Mouse (Mus musculus): ENCODE results near the gene Slc2a2. TPM values are rescaled to one million over a fixed set of nuclear protein-coding genes. Genes with fewer than 3 reads are reported as not detected.
"Not testable (repeated sequence)": the region's sequence is repeated elsewhere in the genome, so short reads cannot be mapped to it uniquely, and the experiment has no call there.

Slc2a2 gene
- total RNA-seq, 2 experiments from 2014 or later = 0.12 TPM; not detected in 1

DNA sequence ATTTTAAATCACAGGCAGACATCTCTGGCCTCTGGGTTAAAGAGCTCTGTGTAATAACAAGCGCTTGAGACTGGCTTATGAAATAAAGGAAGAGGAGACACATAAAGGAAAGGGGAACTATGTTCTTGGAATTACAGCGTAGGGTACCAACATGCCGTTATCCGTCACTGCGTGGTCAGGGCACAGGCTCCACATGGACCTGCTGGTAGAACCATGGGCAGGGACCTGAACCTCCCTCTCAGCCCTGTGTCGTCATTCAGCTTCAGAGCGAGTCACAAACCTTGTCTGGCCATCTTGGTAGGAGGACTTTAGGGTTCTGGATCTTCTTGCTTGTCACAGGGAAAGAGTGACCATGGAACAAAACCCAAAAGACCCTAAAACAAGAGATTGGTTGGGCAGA is 28.7 kb downstream of the Slc2a2 start:
- no peak for DNase-seq (ENCODE audit: low spot score)

DNA sequence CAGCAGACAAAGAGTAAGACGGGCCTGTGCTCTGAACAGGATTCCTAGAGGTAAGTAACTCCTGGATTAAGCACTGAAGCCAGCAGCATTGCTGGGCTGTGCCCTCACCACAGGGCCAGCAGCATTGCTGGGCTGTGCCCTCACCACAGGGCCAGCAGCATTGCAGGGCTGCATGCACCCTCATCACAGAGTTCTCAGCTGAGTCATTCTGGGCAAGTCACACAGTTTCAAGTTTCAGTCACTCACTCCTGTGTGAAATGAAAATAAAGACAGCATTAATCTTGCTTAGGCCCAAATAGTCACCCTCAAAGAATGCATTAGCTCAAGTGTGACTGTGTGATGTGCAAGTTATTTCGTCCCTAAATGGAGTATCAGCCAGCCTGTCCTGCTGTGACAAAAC is 37.0 kb downstream of the Slc2a2 start:
- no peak for DNase-seq (ENCODE audit: low spot score)

DNA sequence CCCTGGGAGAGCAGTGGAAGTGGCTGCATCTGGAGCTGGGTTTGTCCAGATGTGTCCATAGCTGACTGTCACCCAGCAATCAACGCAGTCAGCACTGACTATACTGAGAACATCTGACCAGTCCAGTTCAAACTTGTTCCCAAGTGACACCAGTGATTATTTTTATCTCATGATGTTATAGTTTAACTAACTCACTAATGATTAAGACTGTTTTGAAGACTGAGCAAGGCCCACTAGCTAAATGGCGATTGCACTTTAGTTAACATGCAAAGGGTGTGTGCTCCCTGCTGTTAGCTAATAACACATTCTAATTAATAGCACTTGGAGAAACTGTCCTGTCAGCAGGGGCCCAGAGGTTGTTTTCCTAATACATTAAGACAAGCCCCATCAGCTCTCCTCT is 39.3 kb downstream of the Slc2a2 start:
- DNase-seq (ENCODE audit: low spot score) = no peak

DNA sequence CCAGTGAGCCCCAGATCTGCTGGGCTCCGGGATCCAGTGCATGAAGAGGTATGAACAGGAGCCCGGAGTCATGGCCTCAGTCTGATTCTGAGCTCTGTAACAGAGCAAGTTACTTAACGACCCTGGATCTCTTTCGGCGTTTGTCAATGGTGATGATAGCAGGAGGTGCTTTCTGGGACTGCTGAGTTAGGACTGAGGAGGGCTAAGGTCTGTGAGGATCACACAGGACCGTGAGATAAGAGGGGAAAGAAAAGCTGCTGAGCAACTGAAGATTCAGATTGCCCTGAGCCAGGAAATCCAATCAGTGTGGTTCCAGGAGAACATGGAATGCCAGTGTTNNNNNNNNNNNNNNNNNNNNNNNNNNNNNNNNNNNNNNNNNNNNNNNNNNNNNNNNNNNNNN is 42.6 kb downstream of the Slc2a2 start:
- no peak for DNase-seq (ENCODE audit: low spot score)

DNA sequence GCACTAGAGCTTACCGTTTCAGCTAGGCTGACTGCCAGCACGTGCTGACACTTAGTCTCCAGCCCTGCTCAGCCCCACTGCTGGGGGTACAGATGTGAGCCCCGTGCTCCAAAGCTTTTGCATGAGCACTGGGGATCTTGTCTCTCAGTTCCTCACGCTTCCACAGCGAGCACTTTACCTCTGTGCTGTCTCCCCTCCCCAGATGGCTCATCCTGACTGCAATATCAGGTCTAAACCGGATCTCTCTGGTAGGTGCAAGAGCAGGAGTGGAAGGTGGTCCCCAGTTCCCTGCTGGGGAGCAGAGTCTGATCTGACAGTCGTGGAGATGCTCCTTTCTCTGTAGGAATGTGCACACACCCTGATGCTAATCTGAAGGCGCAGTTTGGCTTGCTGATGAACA is 45.5 kb downstream of the Slc2a2 start:
- no peak for DNase-seq (ENCODE audit: low spot score)

DNA sequence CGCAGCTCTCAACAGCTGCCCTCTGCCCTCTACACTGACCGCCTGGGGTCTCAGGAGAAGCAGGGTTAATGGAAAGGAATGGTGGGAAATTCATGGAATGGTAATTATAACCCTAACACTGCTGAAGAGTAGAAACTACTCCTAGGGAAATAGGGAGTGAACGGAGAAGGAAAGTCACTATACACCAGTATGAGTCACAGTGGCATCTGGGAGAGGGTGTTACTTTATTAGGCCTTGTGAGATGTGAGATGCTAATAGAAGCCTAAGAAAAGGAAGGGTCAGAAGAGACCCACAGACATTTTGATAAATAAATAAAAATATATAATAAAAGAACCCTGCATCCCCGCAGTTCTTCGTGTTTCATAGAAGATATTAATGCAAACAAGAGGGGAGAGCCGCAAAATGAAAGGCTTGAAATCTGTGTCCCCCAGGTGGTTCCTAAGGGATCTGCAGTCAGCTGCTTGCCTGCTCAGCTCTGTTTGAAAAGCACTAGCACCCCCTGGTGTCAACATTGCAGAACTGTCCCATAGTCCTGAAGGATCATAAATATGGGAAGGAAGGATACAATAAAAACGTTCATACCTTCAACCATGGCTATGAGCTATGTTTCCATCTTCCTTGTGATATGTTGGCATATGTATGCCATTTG is 48.3 kb downstream of the Slc2a2 start:
- DNase-seq (ENCODE audit: low spot score) = peak; percentile 80

DNA sequence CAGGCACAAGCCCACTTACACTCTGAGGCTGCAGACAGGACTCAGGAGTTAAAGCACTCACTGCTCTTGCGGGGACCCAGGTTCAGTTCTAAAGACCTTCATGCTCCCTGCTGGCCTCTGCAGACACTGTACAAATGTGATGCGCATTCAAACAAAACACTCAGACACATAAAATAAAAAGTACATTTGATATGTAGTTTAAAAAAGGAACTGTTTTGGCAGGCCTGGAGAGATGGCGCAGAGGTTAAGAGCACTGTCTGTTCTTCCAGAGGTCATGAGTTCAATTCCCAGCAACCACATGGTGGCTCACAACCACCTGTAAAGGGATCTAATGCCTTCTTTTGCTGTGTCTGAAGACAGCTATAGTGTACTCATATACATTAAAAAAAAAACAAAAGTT is 50.4 kb downstream of the Slc2a2 start:
- DNase-seq (ENCODE audit: low spot score) = no peak

DNA sequence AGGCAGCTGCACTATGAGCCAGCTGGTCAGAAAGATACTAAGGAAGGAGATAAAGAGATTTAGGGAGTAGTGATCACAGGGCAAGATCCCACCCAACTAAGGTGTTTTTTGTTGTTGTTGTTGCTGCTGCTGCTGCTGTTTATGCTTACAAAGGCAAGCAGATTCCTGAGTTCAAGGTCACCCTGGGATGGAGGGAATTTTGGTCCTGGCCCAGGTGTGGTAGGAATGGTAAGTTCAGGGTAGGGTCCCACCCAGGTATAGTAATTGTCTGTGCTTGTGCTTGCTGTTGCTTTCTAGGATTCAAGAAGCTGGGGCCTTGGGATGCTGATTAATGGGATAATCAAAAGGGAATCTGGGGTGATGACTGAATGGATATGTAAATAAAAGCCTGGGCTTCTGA is 51.3 kb downstream of the Slc2a2 start:
- DNase-seq (ENCODE audit: low spot score) = no peak

DNA sequence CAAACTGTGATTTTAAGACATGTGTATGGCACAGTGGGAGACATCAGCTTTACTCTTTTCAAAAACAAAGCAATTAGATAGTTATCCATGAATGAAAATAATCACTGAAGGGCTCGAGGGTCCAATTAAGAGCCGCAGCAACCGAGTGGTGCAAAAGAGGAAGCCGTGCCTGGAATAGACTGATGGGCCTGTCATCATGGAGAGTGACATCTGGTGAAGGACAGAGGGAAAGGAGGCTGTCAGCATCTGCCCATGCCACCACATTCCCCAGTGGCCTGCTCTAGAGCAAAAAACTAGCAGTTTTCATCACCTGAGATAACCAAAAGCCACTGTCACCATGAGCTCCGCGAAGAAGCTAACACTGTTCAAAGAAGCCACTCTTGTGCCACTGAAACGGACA is 57.8 kb downstream of the Slc2a2 start:
- DNase-seq (ENCODE audit: low spot score) = no peak

DNA sequence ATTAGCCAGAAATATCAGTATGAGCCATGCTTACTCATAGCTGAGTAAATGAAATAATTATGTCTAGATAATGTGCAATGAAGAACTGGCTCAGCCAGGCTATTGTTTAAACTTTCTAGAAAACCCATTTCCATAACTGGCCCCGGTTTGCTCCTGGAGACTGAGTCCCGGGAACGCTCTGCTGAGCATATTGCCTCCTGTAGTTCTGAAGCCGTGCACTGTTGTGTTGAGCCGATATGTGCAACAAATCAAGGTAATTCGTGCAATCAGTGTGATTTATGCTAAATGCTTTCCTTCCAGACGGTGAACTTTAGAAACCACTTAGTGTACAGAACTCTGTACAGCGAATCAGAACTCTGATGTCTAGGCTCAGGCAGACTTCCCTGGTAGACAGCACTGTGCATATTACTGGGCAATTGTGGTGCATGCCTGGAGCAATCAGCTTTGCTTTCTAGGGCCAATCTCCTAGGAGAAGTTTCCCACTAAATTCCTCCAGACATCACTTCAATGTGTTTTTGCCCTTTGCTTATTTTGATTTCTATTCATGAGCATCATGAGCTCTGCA is 63.6 kb downstream of the Slc2a2 start:
- DNase-seq (ENCODE audit: low spot score) = no peak

DNA sequence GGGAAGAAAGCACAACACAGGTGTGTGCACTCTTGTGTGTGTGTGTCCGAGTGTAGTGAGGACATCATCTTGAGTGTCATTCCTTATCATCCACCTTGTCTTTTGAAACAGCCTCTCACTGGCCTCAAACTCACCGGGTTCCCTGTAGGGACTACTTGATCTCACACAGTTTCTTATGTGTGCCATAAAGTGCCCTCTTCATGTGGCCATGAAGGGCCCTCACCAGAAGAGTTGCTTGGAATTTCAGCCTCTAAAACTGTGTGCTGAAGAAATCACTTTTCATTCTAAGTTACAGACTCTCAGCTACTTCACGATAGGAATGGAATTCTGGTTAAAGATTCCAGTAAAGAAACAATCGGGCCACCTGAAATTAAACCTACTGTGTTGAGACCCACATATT is 69.2 kb downstream of the Slc2a2 start:
- DNase-seq (ENCODE audit: low spot score) = no peak

DNA sequence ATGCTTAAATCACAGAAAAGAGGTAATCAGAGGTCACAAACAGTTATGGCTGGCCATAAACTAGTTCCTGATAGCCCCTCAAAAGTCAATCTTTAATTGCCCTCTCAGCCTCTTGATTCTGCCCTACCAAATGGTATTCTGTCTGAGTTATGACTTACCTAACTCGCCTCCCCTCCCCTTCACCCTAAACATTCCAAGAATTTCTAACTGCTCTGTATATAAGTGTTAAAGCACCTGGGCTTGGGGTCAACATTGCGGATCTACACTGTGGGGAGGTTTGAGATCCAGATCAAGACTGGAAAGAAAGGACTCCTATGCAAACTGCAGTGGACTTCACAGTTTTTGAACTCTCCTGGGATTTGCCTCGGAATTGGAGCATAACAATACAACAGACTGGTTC is 70.5 kb downstream of the Slc2a2 start:
- DNase-seq (ENCODE audit: low spot score) = no peak

DNA sequence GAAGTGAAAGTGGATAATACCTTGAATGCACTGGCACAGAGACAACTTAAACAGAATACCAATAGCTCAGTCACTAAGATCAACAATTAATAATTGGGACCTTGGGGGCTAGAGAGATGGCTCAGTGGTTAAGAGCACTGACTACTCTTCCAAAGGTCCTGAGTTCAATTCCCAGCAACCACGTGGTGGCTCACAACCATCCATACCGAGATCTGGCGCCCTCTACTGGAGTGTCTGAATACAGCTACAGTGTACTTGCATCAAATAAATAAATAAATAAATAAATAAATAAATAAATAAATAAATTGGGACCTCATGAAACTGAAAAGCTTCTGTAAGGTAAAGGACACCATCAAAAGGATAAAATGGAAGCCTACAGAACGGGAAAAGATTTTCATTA is 75.2 kb downstream of the Slc2a2 start:
- DNase-seq (ENCODE audit: low spot score) = not testable (repeated sequence)

DNA sequence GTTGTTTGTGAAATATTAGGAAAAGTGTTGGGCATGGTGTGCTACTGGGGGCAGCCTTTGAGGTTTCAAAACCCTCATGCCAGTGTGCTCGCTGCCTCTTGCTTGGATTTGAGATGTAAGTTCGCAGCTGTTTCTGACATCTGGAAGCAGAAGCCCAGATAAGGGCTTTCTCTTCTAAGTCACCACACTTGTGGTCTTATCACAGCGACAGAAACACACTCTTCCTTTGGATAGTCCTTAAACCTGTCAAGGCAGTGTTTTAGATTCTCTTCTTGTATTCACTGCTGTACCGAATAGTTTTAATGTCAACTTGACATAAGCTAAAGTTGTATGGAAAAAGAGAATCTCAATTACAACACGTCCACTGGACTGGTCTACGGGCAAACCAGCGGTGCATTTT is 77.7 kb downstream of the Slc2a2 start:
- no peak for DNase-seq (ENCODE audit: low spot score)

DNA sequence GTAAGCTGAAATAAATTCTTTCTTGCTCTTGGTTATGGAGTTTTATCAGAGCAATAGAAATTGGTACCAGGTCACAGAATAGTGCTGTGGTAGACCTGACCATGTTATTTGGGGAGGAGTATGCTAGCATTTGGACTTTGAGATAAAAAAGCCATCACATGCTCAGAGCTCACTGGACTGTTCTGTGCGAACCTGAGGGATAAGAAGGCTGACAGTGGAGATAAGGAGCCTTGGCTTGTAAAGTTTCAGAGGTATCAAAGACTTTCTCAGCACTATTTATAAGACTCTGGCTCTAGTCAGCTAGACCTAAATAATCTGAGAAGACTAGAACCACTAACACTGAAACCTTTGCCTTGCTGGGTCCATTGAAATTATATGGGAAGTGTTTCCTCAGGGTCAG is 78.3 kb downstream of the Slc2a2 start:
- DNase-seq (ENCODE audit: low spot score) = no peak

DNA sequence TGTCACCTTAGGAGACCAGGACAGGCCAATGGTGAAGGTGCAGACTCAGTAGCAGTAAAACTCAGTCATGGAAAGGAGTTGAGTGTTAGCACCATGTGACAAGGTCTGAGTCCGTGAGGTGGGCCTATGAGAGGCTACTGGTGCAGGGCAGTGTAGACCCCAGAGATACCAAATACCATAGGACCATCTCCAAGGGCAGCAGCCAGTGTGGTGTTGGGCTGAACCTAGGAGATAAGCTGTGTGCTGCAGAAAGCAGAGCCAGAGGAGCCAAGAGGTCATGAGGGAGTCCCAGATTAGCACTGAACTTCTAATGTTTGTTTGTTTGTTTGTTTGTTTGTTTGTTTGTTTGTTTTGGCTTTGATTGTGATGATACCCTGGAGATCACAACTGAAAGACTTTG is 78.8 kb downstream of the Slc2a2 start:
- no peak for DNase-seq (ENCODE audit: low spot score)

DNA sequence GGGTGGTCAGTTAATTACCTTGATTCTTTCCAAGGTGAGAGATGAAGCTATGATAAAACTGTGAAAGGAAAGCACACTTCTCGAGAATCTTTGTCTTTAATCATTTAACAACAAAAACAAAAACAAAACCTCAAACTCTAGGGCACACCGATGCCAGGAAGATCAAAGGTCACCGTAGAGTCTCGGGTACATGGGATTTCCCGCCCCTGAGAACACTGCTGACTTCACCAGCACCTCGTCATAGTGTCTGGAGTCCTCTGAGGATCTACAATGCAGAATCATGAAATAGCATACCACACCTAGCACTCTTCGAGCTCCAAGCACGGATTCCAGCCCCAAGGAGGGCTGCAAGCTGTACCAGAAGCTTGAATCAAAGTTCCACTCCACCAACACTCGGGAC is 82.8 kb downstream of the Slc2a2 start:
- DNase-seq (ENCODE audit: low spot score) = no peak

Other genes starting within 250 kb of the Slc2a2 start
- under 1 TPM; 0.46 to 0.52 TPM for gene Eif5a2, start 83.4 kb downstream of the Slc2a2 start, total RNA-seq (2021)
- 100 to 1,000 TPM; 101 to 115 TPM for gene Rpl22l1, start 107.5 kb downstream of the Slc2a2 start, total RNA-seq (2021)
- gene Gm1527, start 194.7 kb downstream of the Slc2a2 start, total RNA-seq (2021) = not detected